Mouse (Mus musculus) forebrain, postnatal 0 days (tissue): ENCODE measurements at regions not wholly inside any gene's neighbourhood (a gene's known extent, or its start where the extent isn't known, plus 50 kb on each side); places are given as distances from the start of the nearest gene placed in this dataset.

Experiments used
- ATAC-seq: fragments of 200-750 bp; cut with Nextera tagmentation; 2 replicates; pipeline ENCODE4 v1.8.0; 2017; ENCODE audit warnings: mild to moderate bottlenecking, moderate library complexity
- DNase-seq: peaks from one replicate; pipeline ENCODE4 v3.0.0-alpha.2; 2015
- H3K27ac ChIP-seq: fragments of 300-500 bp; sonication (generic); 2 replicates; pipeline ENCODE4 v1.5.1; 2014; ENCODE audit warnings: low read depth, mild to moderate bottlenecking, antibody characterized with exemption, low read length, moderate library complexity, mixed read lengths
- H3K27me3 ChIP-seq: fragments of 300-500 bp; sonication (generic); 2 replicates; pipeline ENCODE4 v1.6.1; 2014; ENCODE audit warnings: mild to moderate bottlenecking, low read length, mixed read lengths; ENCODE audit not compliant: insufficient read depth
- H3K36me3 ChIP-seq: fragments of 300-500 bp; sonication (generic); 2 replicates; pipeline ENCODE4 v1.6.1; 2014; ENCODE audit warnings: mild to moderate bottlenecking, moderate library complexity; ENCODE audit not compliant: insufficient read depth
- H3K4me1 ChIP-seq: fragments of 300-500 bp; sonication (generic); 2 replicates; pipeline ENCODE4 v1.6.1; 2014; ENCODE audit warnings: antibody characterized with exemption; ENCODE audit not compliant: insufficient read depth
- H3K4me2 ChIP-seq: fragments of 300-500 bp; sonication (generic); 2 replicates; pipeline ENCODE4 v1.6.1; 2014; ENCODE audit warnings: low read depth, mild to moderate bottlenecking, moderate library complexity
- H3K4me3 ChIP-seq: fragments of 300-500 bp; sonication (generic); 2 replicates; pipeline ENCODE4 v1.5.1; 2014; ENCODE audit warnings: low read depth, low read length, mixed read lengths
- H3K9ac ChIP-seq: fragments of 300-500 bp; sonication (generic); 2 replicates; pipeline ENCODE4 v1.6.1; 2014; ENCODE audit warnings: mild to moderate bottlenecking
- H3K9me3 ChIP-seq: fragments of 300-500 bp; sonication (generic); 2 replicates; pipeline ENCODE4 v1.6.1; 2016; ENCODE audit warnings: low read length
- CTCF ChIP-seq: sonication (generic); IDR thresholded peaks from 2 replicates; pipeline ENCODE4 v1.5.1; 2016; ENCODE audit warnings: antibody characterized with exemption, control low read depth, low read depth
- WGBS: fragments of 180-500 bp; shearing (Covaris S2); extraction: QIAGEN DNeasy Blood & Tissue Kit; methylation state at CpG from one replicate; pipeline ENCODE4 v1.1.7; 2014; 5-methylcytosine and 5-hydroxymethylcytosine counted together

DNA sequence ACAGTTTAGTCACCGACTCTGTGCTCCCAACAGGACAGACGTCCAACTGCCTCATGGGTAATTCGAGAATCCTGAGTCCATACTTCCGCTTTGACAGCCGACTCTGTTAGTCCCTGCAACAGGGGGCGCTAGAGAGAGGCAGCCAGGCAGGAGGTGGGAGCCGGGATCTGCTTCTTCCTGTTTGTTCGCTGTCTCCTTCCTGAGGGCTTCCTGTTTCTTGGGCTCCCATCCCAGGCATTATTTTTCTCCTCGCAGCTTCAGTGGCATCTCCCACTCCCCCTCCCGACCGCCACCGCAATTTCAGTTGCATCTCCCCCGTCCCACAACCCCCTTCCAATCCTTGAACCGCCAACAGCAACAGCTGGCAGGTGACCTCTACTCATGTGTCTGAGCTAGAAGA, 211.1 kb downstream of the Xxylt1 start:
- H3K36me3 ChIP-seq = no peaks in the 10 kb centered on the region
- no peaks in the 10 kb centered on the region for H3K27me3 ChIP-seq
- H3K9me3 ChIP-seq = no peaks in the 10 kb centered on the region
- H3K27ac ChIP-seq = no peak overlapping the region
- WGBS = 81% methylated on average over 14 of the region's 14 CpGs
- no peak overlapping the region for H3K9ac ChIP-seq
- no peak for DNase-seq
- ATAC-seq = no peak
- H3K4me3 ChIP-seq = no peak overlapping the region
- peaks cover 14% of the 10 kb centered on the region; the same call in 1 of the 2 replicates for H3K4me1 ChIP-seq
- peak; percentile 37; the same call in 1 of the 2 replicates for TF ChIP-seq CTCF
- no peak overlapping the region for H3K4me2 ChIP-seq

DNA sequence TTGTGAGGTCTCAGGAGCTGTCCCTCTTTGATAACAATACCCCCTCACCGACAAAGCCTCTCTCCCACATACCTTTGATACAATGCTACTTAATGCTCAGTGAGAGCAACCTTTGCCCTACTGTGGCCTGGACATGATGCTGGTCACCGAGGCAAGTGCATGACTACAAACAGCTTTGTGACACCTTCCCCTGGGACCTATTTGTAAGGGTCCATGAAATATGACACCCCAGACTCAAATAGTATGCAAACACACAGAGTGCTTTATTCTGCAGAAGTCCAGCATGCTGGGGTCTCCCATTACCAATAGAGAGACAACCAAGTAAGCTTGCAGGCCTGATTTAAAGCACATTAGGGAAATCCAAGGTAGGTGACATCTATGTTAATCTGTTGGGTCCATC, 210.6 kb downstream of the Xxylt1 start:
- no peak overlapping the region for H3K9ac ChIP-seq
- H3K9me3 ChIP-seq = no peaks in the 10 kb centered on the region
- DNase-seq = no peak
- WGBS = 21% methylated on average over 2 of the region's 2 CpGs
- H3K27me3 ChIP-seq = no peaks in the 10 kb centered on the region
- H3K4me2 ChIP-seq = no peak overlapping the region
- no peaks in the 10 kb centered on the region for H3K36me3 ChIP-seq
- peaks cover 14% of the 10 kb centered on the region; the same call in 1 of the 2 replicates for H3K4me1 ChIP-seq
- no peak overlapping the region for H3K4me3 ChIP-seq
- H3K27ac ChIP-seq = no peak overlapping the region
- ATAC-seq = no peak
- TF ChIP-seq CTCF = no peak

GRCm38 (mm10) chr16:30872147-30872546, 209.1 kb downstream of the Xxylt1 start:
- WGBS = 90% methylated on average over 5 of the region's 5 CpGs
- H3K27ac ChIP-seq = no peak overlapping the region
- ATAC-seq = no peak

GRCm38 (mm10) chr16:30873493-30874211, 207.6 kb downstream of the Xxylt1 start:
- Histone ChIP-seq H3K36me3 (no peaks in the 10 kb centered on the region), H3K4me3 (no peak overlapping the region), H3K4me1 (peaks cover 14% of the 10 kb centered on the region; the same call in 1 of the 2 replicates), H3K9me3 (no peaks in the 10 kb centered on the region), H3K4me2 (peak overlapping the region; percentile 20; the same call in 1 of the 2 replicates), H3K27ac (peak overlapping the region; percentile 47; the same call in 1 of the 2 replicates), H3K27me3 (no peaks in the 10 kb centered on the region), H3K9ac (no peak overlapping the region)
- DNase-seq (peak; percentile 47), ATAC-seq (peak; percentile 72; the same call in 1 of the 2 replicates)
- 14% methylated on average over 26 of the region's 26 CpGs for WGBS
- TF ChIP-seq CTCF = no peak

More at GRCm38 (mm10) chr16:30872147-30872546, 209.1 kb downstream of the Xxylt1 start:
- Histone ChIP-seq H3K36me3 (no peaks in the 10 kb centered on the region), H3K9me3 (no peaks in the 10 kb centered on the region), H3K4me1 (peaks cover 14% of the 10 kb centered on the region; the same call in 1 of the 2 replicates), H3K9ac (no peak overlapping the region), H3K4me2 (no peak overlapping the region), H3K27me3 (no peaks in the 10 kb centered on the region), H3K4me3 (no peak overlapping the region)
- no peak for TF ChIP-seq CTCF
- no peak for DNase-seq

GRCm38 (mm10) chr16:30875235-30875829, 205.9 kb downstream of the Xxylt1 start:
- WGBS = 78% methylated on average over 7 of the region's 7 CpGs
- TF ChIP-seq CTCF = no peak
- no peak overlapping the region for H3K27ac ChIP-seq
- no peak overlapping the region for H3K4me2 ChIP-seq
- H3K9me3 ChIP-seq = no peaks in the 10 kb centered on the region
- DNase-seq (no peak), ATAC-seq (no peak)
- H3K36me3 ChIP-seq = no peaks in the 10 kb centered on the region
- no peak overlapping the region for H3K4me3 ChIP-seq
- H3K9ac ChIP-seq = no peak overlapping the region
- H3K27me3 ChIP-seq = no peaks in the 10 kb centered on the region
- peaks cover 14% of the 10 kb centered on the region; the same call in 1 of the 2 replicates for H3K4me1 ChIP-seq

DNA sequence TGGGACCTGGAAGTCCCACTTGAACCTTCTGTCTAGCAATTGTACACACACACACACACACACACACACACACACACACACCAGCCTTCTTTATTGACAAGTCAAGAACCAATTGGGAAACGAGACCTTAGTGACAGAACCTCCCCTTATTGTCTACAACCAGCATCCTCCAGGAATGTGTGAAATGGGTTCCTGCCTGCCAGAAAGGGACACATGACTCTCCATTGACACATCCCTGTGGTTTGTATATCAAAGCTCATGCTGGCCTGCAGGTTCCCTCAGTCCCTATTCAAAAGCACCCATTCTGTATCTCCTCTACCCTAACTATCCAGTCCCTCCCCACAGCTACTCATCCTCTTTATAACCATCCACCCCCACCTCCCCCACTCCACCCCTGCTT, 202.4 kb downstream of the Xxylt1 start:
- DNase-seq (no peak), ATAC-seq (no peak)
- H3K4me2 ChIP-seq = no peak overlapping the region
- TF ChIP-seq CTCF = no peak
- H3K9ac ChIP-seq = no peak overlapping the region
- no peaks in the 10 kb centered on the region for H3K9me3 ChIP-seq
- H3K36me3 ChIP-seq = no peaks in the 10 kb centered on the region
- no peak overlapping the region for H3K27ac ChIP-seq
- H3K27me3 ChIP-seq = no peaks in the 10 kb centered on the region
- H3K4me1 ChIP-seq = 0 out of 2 replicates have a peak, but pooled peaks cover 3% of the 10 kb centered on the region
- 89% methylated on average over 1 of the region's 1 CpGs for WGBS
- no peak overlapping the region for H3K4me3 ChIP-seq

DNA sequence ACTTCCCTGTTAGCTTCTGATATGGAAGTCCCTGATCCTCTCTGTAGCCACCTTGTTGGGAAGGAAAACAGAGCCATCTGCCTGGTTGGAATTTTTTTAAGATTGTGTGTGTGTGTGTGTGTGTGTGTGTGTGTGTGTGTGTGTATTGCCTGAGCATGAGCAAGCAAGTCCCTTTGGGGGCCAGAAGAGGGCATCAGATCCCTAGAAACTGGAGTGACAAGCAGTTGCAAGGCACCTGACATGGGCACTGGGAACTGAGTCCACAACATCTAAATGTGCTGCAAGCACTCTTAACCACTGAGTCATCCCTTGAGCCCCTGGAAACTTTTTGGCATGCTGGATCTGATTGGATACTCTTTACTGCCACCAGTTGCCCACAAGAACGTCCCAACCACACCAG, 201.4 kb downstream of the Xxylt1 start:
- no peak overlapping the region for H3K27ac ChIP-seq
- H3K9me3 ChIP-seq = no peaks in the 10 kb centered on the region
- 88% methylated on average over 1 of the region's 1 CpGs for WGBS
- ATAC-seq = no peak
- no peak overlapping the region for H3K4me3 ChIP-seq
- no peak for DNase-seq
- H3K36me3 ChIP-seq = no peaks in the 10 kb centered on the region
- no peak for TF ChIP-seq CTCF
- no peaks in the 10 kb centered on the region for H3K4me1 ChIP-seq
- H3K27me3 ChIP-seq = no peaks in the 10 kb centered on the region
- H3K9ac ChIP-seq = no peak overlapping the region
- H3K4me2 ChIP-seq = no peak overlapping the region
